Mouse (Mus musculus): ENCODE results near the gene Fam160a1. TPM values are rescaled to one million over a fixed set of nuclear protein-coding genes. Genes with fewer than 3 reads are reported as not detected.

Gene Fam160a1
- polyA plus RNA-seq, 1 experiment: 8.9 TPM

GRCm38 (mm10) chr3:85725971-85726370, 91.1 kb downstream of the Fam160a1 start:
- Histone ChIP-seq H3K79me3 (ENCODE audit: low read depth) (no peaks in the 10 kb centered on the region), H3K4me3 (ENCODE audit: insufficient read depth, poor library complexity, severe bottlenecking) (no peak overlapping the region), H3ac (ENCODE audit: control insufficient read depth, insufficient read length, low read depth) (no peak overlapping the region), H3K27me3 (ENCODE audit: control insufficient read depth, insufficient read depth, insufficient read length) (no peaks in the 10 kb centered on the region), H3K79me2 (ENCODE audit: control insufficient read depth, insufficient read depth) (no peaks in the 10 kb centered on the region), H3K36me3 (ENCODE audit: control insufficient read depth, insufficient read depth) (no peaks in the 10 kb centered on the region)
- TF ChIP-seq FOSL1 (IDR thresholded peaks at IDR 0.05; ENCODE audit: insufficient read depth, low read length, poor library complexity, severe bottlenecking) (no peak), MYOG (IDR thresholded peaks at IDR 0.05; ENCODE audit: control insufficient read depth, extremely low read depth, insufficient read length) (no peak), MYOD1 (IDR thresholded peaks at IDR 0.05; ENCODE audit: control insufficient read depth, insufficient read length, low read depth) (no peak), MAX (IDR thresholded peaks at IDR 0.05) (no peak), CTCF (IDR thresholded peaks at IDR 0.05; ENCODE audit: control insufficient read depth, insufficient read depth, insufficient read length) (no peak), USF1 (IDR thresholded peaks at IDR 0.05; ENCODE audit: low read depth) (no peak), CEBPB (IDR thresholded peaks at IDR 0.05; ENCODE audit: low read depth) (no peak)

- TF ChIP-seq FOSL1 (IDR thresholded peaks at IDR 0.05; ENCODE audit: insufficient read depth, low read length, poor library complexity, severe bottlenecking) (no peak), MYOG (IDR thresholded peaks at IDR 0.05; ENCODE audit: control insufficient read depth, extremely low read depth, insufficient read length) (no peak), USF1 (IDR thresholded peaks at IDR 0.05; ENCODE audit: low read depth) (no peak), MAX (IDR thresholded peaks at IDR 0.05) (no peak), MYOD1 (IDR thresholded peaks at IDR 0.05; ENCODE audit: control insufficient read depth, insufficient read length, low read depth) (no peak), CEBPB (IDR thresholded peaks at IDR 0.05; ENCODE audit: low read depth) (no peak), CTCF (IDR thresholded peaks at IDR 0.05; ENCODE audit: control insufficient read depth, insufficient read depth, insufficient read length) (no peak)
These were observed 92.0 kb downstream of the Fam160a1 start for GRCm38 (mm10) chr3:85725110-85725509.

GRCm38 (mm10) chr3:85722581-85722980, 94.5 kb downstream of the Fam160a1 start:
- Histone ChIP-seq H3K4me3 (ENCODE audit: insufficient read depth, poor library complexity, severe bottlenecking) (no peak overlapping the region), H3K36me3 (ENCODE audit: control insufficient read depth, insufficient read depth) (no peaks in the 10 kb centered on the region), H3K27me3 (ENCODE audit: control insufficient read depth, insufficient read depth, insufficient read length) (no peaks in the 10 kb centered on the region), H3K79me2 (ENCODE audit: control insufficient read depth, insufficient read depth) (no peaks in the 10 kb centered on the region), H3ac (ENCODE audit: control insufficient read depth, insufficient read length, low read depth) (no peak overlapping the region), H3K79me3 (ENCODE audit: low read depth) (no peaks in the 10 kb centered on the region)
- no peak for TF ChIP-seq FOSL1 (IDR thresholded peaks at IDR 0.05; ENCODE audit: insufficient read depth, low read length, poor library complexity, severe bottlenecking)
- no peak for TF ChIP-seq USF1 (IDR thresholded peaks at IDR 0.05; ENCODE audit: low read depth)
- TF ChIP-seq MYOG (IDR thresholded peaks at IDR 0.05; ENCODE audit: control insufficient read depth, extremely low read depth, insufficient read length): no peak
- TF ChIP-seq CTCF (IDR thresholded peaks at IDR 0.05; ENCODE audit: control insufficient read depth, insufficient read depth, insufficient read length): no peak
- no peak for TF ChIP-seq MAX (IDR thresholded peaks at IDR 0.05)
- no peak for TF ChIP-seq MYOD1 (IDR thresholded peaks at IDR 0.05; ENCODE audit: control insufficient read depth, insufficient read length, low read depth)
- no peak for TF ChIP-seq CEBPB (IDR thresholded peaks at IDR 0.05; ENCODE audit: low read depth)

More at GRCm38 (mm10) chr3:85725110-85725509, 92.0 kb downstream of the Fam160a1 start:
- Histone ChIP-seq H3ac (ENCODE audit: control insufficient read depth, insufficient read length, low read depth) (no peak overlapping the region), H3K79me3 (ENCODE audit: low read depth) (no peaks in the 10 kb centered on the region), H3K27me3 (ENCODE audit: control insufficient read depth, insufficient read depth, insufficient read length) (no peaks in the 10 kb centered on the region), H3K79me2 (ENCODE audit: control insufficient read depth, insufficient read depth) (no peaks in the 10 kb centered on the region), H3K36me3 (ENCODE audit: control insufficient read depth, insufficient read depth) (no peaks in the 10 kb centered on the region), H3K4me3 (ENCODE audit: insufficient read depth, poor library complexity, severe bottlenecking) (no peak overlapping the region)

DNA sequence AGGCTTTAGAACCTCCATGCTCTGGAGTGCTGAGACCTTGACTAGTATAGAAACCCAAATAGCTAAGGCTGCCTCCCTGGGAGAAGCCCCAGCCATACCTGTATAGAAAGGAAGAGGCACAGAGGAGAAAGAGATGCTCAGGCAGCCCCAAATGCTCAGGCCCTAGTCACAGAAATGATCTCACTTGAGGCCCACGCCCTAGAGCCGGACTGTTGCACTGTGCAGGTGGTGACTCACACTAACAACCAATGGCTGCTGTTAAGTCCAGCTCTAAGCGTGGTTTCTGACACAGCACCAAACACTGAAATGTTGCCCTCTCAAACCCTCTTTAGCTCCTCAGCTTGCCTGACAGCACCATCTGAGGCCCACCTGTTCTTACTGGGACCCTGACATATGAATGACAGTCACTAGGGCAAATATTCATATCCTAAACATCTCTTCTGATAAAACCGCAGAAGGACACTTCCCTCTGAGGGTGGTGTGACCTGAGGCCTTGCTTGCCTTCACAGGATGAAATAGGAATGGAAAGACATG, 101.3 kb downstream of the Fam160a1 start:
- Histone ChIP-seq H3K36me3 (ENCODE audit: control insufficient read depth, insufficient read depth) (no peaks in the 10 kb centered on the region), H3K79me2 (ENCODE audit: control insufficient read depth, insufficient read depth) (no peaks in the 10 kb centered on the region), H3ac (ENCODE audit: control insufficient read depth, insufficient read length, low read depth) (no peak overlapping the region), H3K79me3 (ENCODE audit: low read depth) (no peaks in the 10 kb centered on the region), H3K4me3 (ENCODE audit: insufficient read depth, poor library complexity, severe bottlenecking) (no peak overlapping the region), H3K27me3 (ENCODE audit: control insufficient read depth, insufficient read depth, insufficient read length) (no peaks in the 10 kb centered on the region)
- TF ChIP-seq FOSL1 (IDR thresholded peaks at IDR 0.05; ENCODE audit: insufficient read depth, low read length, poor library complexity, severe bottlenecking) (no peak), MYOD1 (IDR thresholded peaks at IDR 0.05; ENCODE audit: control insufficient read depth, insufficient read length, low read depth) (peak; percentile 81), CEBPB (IDR thresholded peaks at IDR 0.05; ENCODE audit: low read depth) (no peak), MYOG (IDR thresholded peaks at IDR 0.05; ENCODE audit: control insufficient read depth, extremely low read depth, insufficient read length) (no peak)

- Histone ChIP-seq H3K4me3 (ENCODE audit: insufficient read depth, poor library complexity, severe bottlenecking) (no peak overlapping the region), H3K27me3 (ENCODE audit: control insufficient read depth, insufficient read depth, insufficient read length) (no peaks in the 10 kb centered on the region), H3ac (ENCODE audit: control insufficient read depth, insufficient read length, low read depth) (no peak overlapping the region), H3K79me3 (ENCODE audit: low read depth) (no peaks in the 10 kb centered on the region), H3K79me2 (ENCODE audit: control insufficient read depth, insufficient read depth) (no peaks in the 10 kb centered on the region), H3K36me3 (ENCODE audit: control insufficient read depth, insufficient read depth) (no peaks in the 10 kb centered on the region)
- TF ChIP-seq MYOG (IDR thresholded peaks at IDR 0.05; ENCODE audit: control insufficient read depth, extremely low read depth, insufficient read length) (no peak), CEBPB (IDR thresholded peaks at IDR 0.05; ENCODE audit: low read depth) (no peak), USF1 (IDR thresholded peaks at IDR 0.05; ENCODE audit: low read depth) (no peak)
These were observed 103.0 kb downstream of the Fam160a1 start for GRCm38 (mm10) chr3:85713936-85714709.

All from C2C12 (cell line).